Mouse (Mus musculus) spleen, adult 2 months (tissue): ENCODE results near the gene Klf12. TPM values are rescaled to one million over a fixed set of nuclear protein-coding genes. Genes with fewer than 3 reads are reported as not detected.

Experiments used
- DNase-seq, 2 experiments: peaks; one replicate each; pipeline versions ENCODE4 v3.0.0 to v3.0.0-alpha.2; 2012 to 2021; ENCODE audit warnings: low spot score in 2 of 2, low read depth in 1 of 2
- H3K27ac ChIP-seq: fragments of 200-500 bp; 2 replicates; pipeline ENCODE4 v1.5.1; 2012; ENCODE audit warnings: low read length, inconsistent platforms; ENCODE audit not compliant: insufficient read depth
- H3K27me3 ChIP-seq: fragments of 200-500 bp; 2 replicates; pipeline ENCODE4 v1.6.1; 2012; ENCODE audit warnings: mild to moderate bottlenecking, moderate library complexity, low read length, inconsistent platforms; ENCODE audit not compliant: control insufficient read depth, insufficient read depth
- H3K36me3 ChIP-seq: fragments of 200-500 bp; 2 replicates; pipeline ENCODE4 v1.6.1; 2012; ENCODE audit warnings: mild to moderate bottlenecking, low read length, inconsistent platforms; ENCODE audit not compliant: control insufficient read depth, insufficient read depth
- H3K4me1 ChIP-seq: fragments of 200-500 bp; 2 replicates; pipeline ENCODE4 v1.6.1; 2011; ENCODE audit warnings: inconsistent platforms; ENCODE audit not compliant: control insufficient read depth, insufficient read depth, insufficient read length
- H3K4me3 ChIP-seq: fragments of 200-500 bp; 2 replicates; pipeline ENCODE4 v1.5.1; 2011; ENCODE audit warnings: mild to moderate bottlenecking, inconsistent platforms; ENCODE audit not compliant: insufficient read depth, insufficient read length; ENCODE audit errors: extremely low read depth
- CTCF ChIP-seq: fragments of 200-500 bp; IDR thresholded peaks from 2 replicates; pipeline ENCODE4 v1.5.1; 2011; ENCODE audit warnings: mild to moderate bottlenecking, inconsistent platforms; ENCODE audit not compliant: insufficient read depth, insufficient read length, insufficient replicate concordance; ENCODE audit errors: extremely low read depth
- POLR2A ChIP-seq: fragments of 200-500 bp; IDR thresholded peaks from 2 replicates; pipeline ENCODE4 v1.6.1; 2011; ENCODE audit warnings: low read depth, low read length, inconsistent platforms
- WGBS: fragments of 180-500 bp; shearing (Covaris S2); methylation state at CpG from one replicate; pipeline ENCODE4 v1.1.7; 2018; 5-methylcytosine and 5-hydroxymethylcytosine counted together
- polyA plus RNA-seq: library from polyadenylated mRNA; depleted of rRNA; stranded (reverse); fragments of >200 nt; gene quantifications from 2 replicates; pipeline ENCODE4 v1.2.3, GENCODE M21; 2012

The Klf12 gene
- polyA plus RNA-seq, 1 experiment = 2.5 TPM

- Histone ChIP-seq H3K27ac (no peak overlapping the region), H3K36me3 (no peaks in the 10 kb centered on the region), H3K4me1 (no peaks in the 10 kb centered on the region), H3K27me3 (no peaks in the 10 kb centered on the region), H3K4me3 (no peak overlapping the region)
- no peak for TF ChIP-seq POLR2A
- TF ChIP-seq CTCF = no peak
- no peak for DNase-seq
- 89% methylated on average over 3 of the region's 3 CpGs for WGBS
Observed at GRCm38 (mm10) chr14:100119866-100120265, 164.6 kb downstream of the Klf12 start.

- DNase-seq = no peak
- no peaks in the 10 kb centered on the region for H3K4me1 ChIP-seq
- H3K27me3 ChIP-seq = no peaks in the 10 kb centered on the region
- TF ChIP-seq CTCF (no peak), POLR2A (no peak)
- no peaks in the 10 kb centered on the region for H3K36me3 ChIP-seq
- H3K4me3 ChIP-seq = no peak overlapping the region
- H3K27ac ChIP-seq = no peak overlapping the region
- WGBS = 89% methylated on average over 6 of the region's 6 CpGs
Observed at GRCm38 (mm10) chr14:100113419-100113818, 171.1 kb downstream of the Klf12 start.

GRCm38 (mm10) chr14:100111735-100112134 is 172.7 kb downstream of the Klf12 start:
- no peaks in the 10 kb centered on the region for H3K27me3 ChIP-seq
- no peak overlapping the region for H3K27ac ChIP-seq
- no peaks in the 10 kb centered on the region for H3K4me1 ChIP-seq
- no peak for DNase-seq
- H3K36me3 ChIP-seq = no peaks in the 10 kb centered on the region
- WGBS = 37% methylated on average over 1 of the region's 1 CpGs
- TF ChIP-seq POLR2A = no peak
- TF ChIP-seq CTCF = no peak
- no peak overlapping the region for H3K4me3 ChIP-seq

- WGBS = 84% methylated on average over 6 of the region's 6 CpGs
- no peak overlapping the region for H3K4me3 ChIP-seq
- no peaks in the 10 kb centered on the region for H3K4me1 ChIP-seq
- no peaks in the 10 kb centered on the region for H3K36me3 ChIP-seq
- no peak overlapping the region for H3K27ac ChIP-seq
- TF ChIP-seq POLR2A (no peak), CTCF (no peak)
- no peaks in the 10 kb centered on the region for H3K27me3 ChIP-seq
- no peak for DNase-seq
Observed at GRCm38 (mm10) chr14:100109563-100109962, 174.9 kb downstream of the Klf12 start.

- Histone ChIP-seq H3K36me3 (no peaks in the 10 kb centered on the region), H3K27me3 (no peaks in the 10 kb centered on the region), H3K4me3 (no peak overlapping the region), H3K27ac (no peak overlapping the region), H3K4me1 (no peaks in the 10 kb centered on the region)
- 86% methylated on average over 10 of the region's 10 CpGs for WGBS
- no peak for DNase-seq
- TF ChIP-seq POLR2A = no peak
- no peak for TF ChIP-seq CTCF
Observed at GRCm38 (mm10) chr14:100105570-100105969, 178.9 kb downstream of the Klf12 start.

GRCm38 (mm10) chr14:100104818-100105217 is 179.7 kb downstream of the Klf12 start:
- DNase-seq = no peak
- H3K27ac ChIP-seq = no peak overlapping the region
- no peaks in the 10 kb centered on the region for H3K27me3 ChIP-seq
- H3K36me3 ChIP-seq = no peaks in the 10 kb centered on the region
- H3K4me3 ChIP-seq = no peak overlapping the region
- no peak for TF ChIP-seq POLR2A
- TF ChIP-seq CTCF = no peak
- H3K4me1 ChIP-seq = no peaks in the 10 kb centered on the region
- WGBS = 93% methylated on average over 12 of the region's 12 CpGs

GRCm38 (mm10) chr14:100103818-100104217 is 180.7 kb downstream of the Klf12 start:
- Histone ChIP-seq H3K36me3 (no peaks in the 10 kb centered on the region), H3K4me1 (no peaks in the 10 kb centered on the region), H3K27me3 (no peaks in the 10 kb centered on the region), H3K4me3 (no peak overlapping the region), H3K27ac (no peak overlapping the region)
- DNase-seq = no peak
- TF ChIP-seq POLR2A (no peak), CTCF (no peak)
- WGBS = 88% methylated on average over 6 of the region's 6 CpGs
